Mouse (Mus musculus): ENCODE data around the gene Washc4. TPM values are rescaled to one million over a fixed set of nuclear protein-coding genes. Genes with fewer than 3 reads are reported as not detected.

Washc4 gene
- polyA plus RNA-seq, 1 experiment from 2014 or later, result 31.4 TPM

- Histone ChIP-seq H3K9ac (replicated peaks) (no peak overlapping the region), H3K4me2 (no peak overlapping the region), H3K9me3 (replicated peaks) (no peaks in the 10 kb centered on the region), H3K27ac (replicated peaks) (no peak overlapping the region), H3K4me1 (0 out of 2 replicates have a peak, but pooled peaks cover 3% of the 10 kb centered on the region), H3K27me3 (replicated peaks) (no peaks in the 10 kb centered on the region), H3K4me3 (replicated peaks) (no peak overlapping the region), H3K36me3 (peaks cover 35% of the 10 kb centered on the region)
- ATAC-seq (ENCODE audit: low FRiP score), result no peak
- WGBS, result 88% methylated on average over 12 of the region's 12 CpGs
Observed at GRCm38 (mm10) chr10:83624841-83625240, 81.3 kb downstream of the Washc4 start.

GRCm38 (mm10) chr10:83627113-83627687, 83.6 kb downstream of the Washc4 start:
- Histone ChIP-seq H3K27me3 (replicated peaks) (no peaks in the 10 kb centered on the region), H3K27ac (replicated peaks) (no peak overlapping the region), H3K9me3 (replicated peaks) (no peaks in the 10 kb centered on the region), H3K9ac (replicated peaks) (no peak overlapping the region), H3K4me3 (replicated peaks) (no peak overlapping the region), H3K36me3 (peaks cover 33% of the 10 kb centered on the region), H3K4me1 (0 out of 2 replicates have a peak, but pooled peaks cover 3% of the 10 kb centered on the region), H3K4me2 (no peak overlapping the region)
- WGBS, result 78% methylated on average over 9 of the region's 9 CpGs
- ATAC-seq (ENCODE audit: low FRiP score), result no peak; the same call in 1 of the 2 replicates

DNA sequence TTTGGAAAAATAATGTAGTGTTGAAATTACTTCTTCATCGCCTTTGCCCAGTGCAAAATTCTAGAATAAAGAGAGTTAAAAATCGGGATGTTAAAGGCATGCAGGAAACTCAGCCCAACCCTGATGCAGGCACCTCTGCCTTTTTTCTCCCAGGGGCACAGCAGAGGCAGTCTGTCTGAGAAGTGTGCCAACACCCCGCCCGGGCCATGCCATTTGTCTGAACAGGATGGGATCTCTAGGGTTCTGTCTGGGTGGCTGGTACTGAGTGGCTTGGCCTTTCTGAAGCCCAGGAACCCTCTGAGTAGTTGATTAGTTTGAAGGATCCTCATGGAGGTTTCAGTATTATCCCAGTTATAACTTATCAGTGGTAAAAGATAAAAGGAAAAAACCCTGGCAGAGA, 84.7 kb downstream of the Washc4 start:
- peaks cover 30% of the 10 kb centered on the region; the same call in 1 of the 2 replicates for H3K36me3 ChIP-seq
- H3K4me1 ChIP-seq, result 0 out of 2 replicates have a peak, but pooled peaks cover 3% of the 10 kb centered on the region
- H3K9me3 ChIP-seq (replicated peaks), result no peaks in the 10 kb centered on the region
- H3K27me3 ChIP-seq (replicated peaks), result no peaks in the 10 kb centered on the region
- ATAC-seq (ENCODE audit: low FRiP score), result no peak
- H3K9ac ChIP-seq (replicated peaks), result no peak overlapping the region
- H3K4me3 ChIP-seq (replicated peaks), result no peak overlapping the region
- H3K27ac ChIP-seq (replicated peaks), result no peak overlapping the region
- no peak overlapping the region for H3K4me2 ChIP-seq
- WGBS, result 91% methylated on average over 4 of the region's 4 CpGs

DNA sequence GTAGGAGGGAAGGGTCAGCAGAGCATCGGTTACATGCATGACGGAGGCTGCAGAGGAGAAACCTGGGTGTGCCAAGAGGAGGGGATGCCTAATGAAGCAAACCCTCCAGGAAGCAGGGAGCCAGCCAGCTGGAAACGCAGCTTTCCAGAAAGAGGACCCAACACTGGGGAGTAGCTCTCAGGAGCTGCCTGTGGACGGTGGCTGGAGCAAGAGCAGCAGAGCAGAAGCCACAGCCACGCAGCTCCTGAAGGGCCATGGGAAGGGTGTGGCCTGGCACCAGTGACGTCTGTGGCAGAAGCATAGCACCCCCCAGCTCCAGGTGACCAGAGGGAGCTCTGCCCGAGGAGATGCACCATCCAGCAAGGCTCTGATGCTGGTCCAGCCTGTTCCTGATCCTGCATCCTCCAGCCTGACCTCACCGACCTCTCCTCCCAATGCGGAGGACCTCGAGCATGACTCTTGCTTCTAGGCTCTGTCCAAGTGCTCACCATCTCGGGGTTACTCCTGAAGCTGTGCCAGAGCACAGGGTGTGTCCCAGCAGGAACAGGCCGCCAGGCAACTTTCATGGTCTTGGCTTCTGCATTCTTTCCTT, 85.7 kb downstream of the Washc4 start:
- no peak overlapping the region for H3K4me2 ChIP-seq
- 91% methylated on average over 12 of the region's 12 CpGs for WGBS
- no peak overlapping the region for H3K9ac ChIP-seq (replicated peaks)
- ATAC-seq (ENCODE audit: low FRiP score), result no peak
- peaks cover 3% of the 10 kb centered on the region; the same call in 1 of the 2 replicates for H3K4me1 ChIP-seq
- H3K9me3 ChIP-seq (replicated peaks), result no peaks in the 10 kb centered on the region
- H3K27me3 ChIP-seq (replicated peaks), result no peaks in the 10 kb centered on the region
- no peak overlapping the region for H3K4me3 ChIP-seq (replicated peaks)
- no peak overlapping the region for H3K27ac ChIP-seq (replicated peaks)
- H3K36me3 ChIP-seq, result peaks cover 29% of the 10 kb centered on the region; the same call in 1 of the 2 replicates

- H3K27ac ChIP-seq (replicated peaks), result no peak overlapping the region
- no peak overlapping the region for H3K4me2 ChIP-seq
- 98% methylated on average over 5 of the region's 5 CpGs for WGBS
- peaks cover 9% of the 10 kb centered on the region for H3K4me1 ChIP-seq
- no peak overlapping the region for H3K9ac ChIP-seq (replicated peaks)
- no peaks in the 10 kb centered on the region for H3K27me3 ChIP-seq (replicated peaks)
- peaks cover 26% of the 10 kb centered on the region; the same call in 1 of the 2 replicates for H3K36me3 ChIP-seq
- no peak for ATAC-seq (ENCODE audit: low FRiP score)
- H3K9me3 ChIP-seq (replicated peaks), result no peaks in the 10 kb centered on the region
- H3K4me3 ChIP-seq (replicated peaks), result no peak overlapping the region
Observed at GRCm38 (mm10) chr10:83629878-83630277, 86.3 kb downstream of the Washc4 start.

DNA sequence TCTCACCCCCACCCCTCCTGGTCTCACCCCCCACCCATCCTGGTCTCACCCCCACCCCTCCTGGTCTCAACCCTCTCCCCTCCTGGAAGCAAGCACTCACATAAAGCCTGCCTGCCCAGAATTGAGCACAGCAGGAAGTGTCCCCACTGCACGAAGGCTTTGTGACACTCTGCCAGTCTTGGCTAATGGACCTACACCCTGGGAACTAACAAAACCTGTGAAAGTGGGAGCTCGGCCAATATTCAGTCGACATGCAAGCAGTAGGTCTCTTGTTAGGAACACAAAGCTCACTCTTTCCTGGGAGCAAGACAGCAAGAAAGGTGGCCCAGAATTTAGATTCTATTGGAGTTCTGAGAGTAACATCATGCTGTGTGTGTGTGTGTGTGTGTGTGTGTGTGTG, 87.3 kb downstream of the Washc4 start:
- H3K9me3 ChIP-seq (replicated peaks), result no peaks in the 10 kb centered on the region
- WGBS, result 32% methylated on average over 3 of the region's 3 CpGs
- H3K4me3 ChIP-seq (replicated peaks), result no peak overlapping the region
- no peak overlapping the region for H3K9ac ChIP-seq (replicated peaks)
- H3K4me2 ChIP-seq, result no peak overlapping the region
- H3K36me3 ChIP-seq, result peaks cover 21% of the 10 kb centered on the region; the same call in 1 of the 2 replicates
- peak; percentile 35; the same call in 1 of the 2 replicates for ATAC-seq (ENCODE audit: low FRiP score)
- no peaks in the 10 kb centered on the region for H3K27me3 ChIP-seq (replicated peaks)
- 0 out of 2 replicates have a peak overlapping the region, but pooled peaks have one; percentile 18 for H3K27ac ChIP-seq (replicated peaks)
- H3K4me1 ChIP-seq, result peaks cover 9% of the 10 kb centered on the region

GRCm38 (mm10) chr10:83631775-83632174, 88.2 kb downstream of the Washc4 start:
- H3K4me2 ChIP-seq, result no peak overlapping the region
- no peak overlapping the region for H3K27ac ChIP-seq (replicated peaks)
- peaks cover 17% of the 10 kb centered on the region; the same call in 1 of the 2 replicates for H3K36me3 ChIP-seq
- no peak overlapping the region for H3K9ac ChIP-seq (replicated peaks)
- WGBS, result 88% methylated on average over 10 of the region's 10 CpGs
- no peak overlapping the region for H3K4me3 ChIP-seq (replicated peaks)
- H3K27me3 ChIP-seq (replicated peaks), result no peaks in the 10 kb centered on the region
- H3K9me3 ChIP-seq (replicated peaks), result no peaks in the 10 kb centered on the region
- ATAC-seq (ENCODE audit: low FRiP score), result no peak
- peaks cover 9% of the 10 kb centered on the region for H3K4me1 ChIP-seq

GRCm38 (mm10) chr10:83632806-83633374, 89.3 kb downstream of the Washc4 start:
- Histone ChIP-seq H3K9me3 (replicated peaks) (no peaks in the 10 kb centered on the region), H3K4me2 (no peak overlapping the region), H3K36me3 (peaks cover 15% of the 10 kb centered on the region; the same call in 1 of the 2 replicates), H3K4me1 (peaks cover 13% of the 10 kb centered on the region), H3K27me3 (replicated peaks) (no peaks in the 10 kb centered on the region), H3K9ac (replicated peaks) (no peak overlapping the region), H3K4me3 (replicated peaks) (no peak overlapping the region), H3K27ac (replicated peaks) (no peak overlapping the region)
- ATAC-seq (ENCODE audit: low FRiP score), result no peak
- 73% methylated on average over 7 of the region's 7 CpGs for WGBS

DNA sequence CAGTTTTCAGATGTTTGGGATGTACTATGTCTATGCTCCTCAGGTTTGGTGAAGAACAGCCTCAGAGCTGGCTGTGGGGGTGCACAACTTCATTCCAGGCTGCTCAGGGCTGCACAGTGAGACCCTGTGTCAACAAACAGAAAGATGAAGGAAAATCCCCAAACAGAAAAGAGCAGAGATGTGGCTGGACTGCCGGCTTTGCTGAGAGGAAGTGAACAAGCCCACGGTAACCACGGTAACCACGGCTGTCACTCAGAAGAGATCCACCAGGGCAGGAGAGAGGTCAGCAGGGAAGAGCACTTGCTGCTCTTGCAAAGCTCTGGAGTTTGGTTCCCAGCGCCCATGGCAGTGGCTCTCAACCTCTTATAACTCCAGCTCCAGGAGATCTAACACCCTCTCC, 90.9 kb downstream of the Washc4 start:
- ATAC-seq (ENCODE audit: low FRiP score), result no peak
- no peaks in the 10 kb centered on the region for H3K27me3 ChIP-seq (replicated peaks)
- H3K36me3 ChIP-seq, result peaks cover 8% of the 10 kb centered on the region; the same call in 1 of the 2 replicates
- H3K4me1 ChIP-seq, result peaks cover 13% of the 10 kb centered on the region
- H3K4me2 ChIP-seq, result no peak overlapping the region
- H3K9ac ChIP-seq (replicated peaks), result no peak overlapping the region
- no peaks in the 10 kb centered on the region for H3K9me3 ChIP-seq (replicated peaks)
- 36% methylated on average over 5 of the region's 5 CpGs for WGBS
- no peak overlapping the region for H3K27ac ChIP-seq (replicated peaks)
- H3K4me3 ChIP-seq (replicated peaks), result no peak overlapping the region

DNA sequence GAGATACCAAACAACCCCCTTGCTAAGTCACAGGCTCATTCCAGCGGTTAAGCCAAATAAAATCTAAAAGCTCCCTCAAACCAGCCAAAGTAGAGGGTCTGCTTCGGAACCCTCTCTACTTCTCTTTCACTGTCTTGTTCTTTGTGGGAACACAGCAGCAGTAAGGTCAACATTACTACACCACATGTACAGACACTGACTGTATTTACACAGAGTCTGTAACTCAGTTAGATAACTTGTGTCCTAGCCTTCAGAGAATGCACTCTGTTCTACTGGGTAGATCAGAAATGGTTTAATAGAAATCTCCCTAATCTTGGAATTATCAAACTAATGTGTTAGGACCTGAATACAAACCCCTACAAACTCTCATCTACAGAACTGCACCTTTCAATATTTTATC, 92.6 kb downstream of the Washc4 start:
- Histone ChIP-seq H3K27me3 (replicated peaks) (no peaks in the 10 kb centered on the region), H3K4me3 (replicated peaks) (no peak overlapping the region), H3K4me1 (peaks cover 11% of the 10 kb centered on the region), H3K36me3 (peaks cover 12% of the 10 kb centered on the region; the same call in 1 of the 2 replicates), H3K4me2 (no peak overlapping the region), H3K9ac (replicated peaks) (no peak overlapping the region), H3K9me3 (replicated peaks) (no peaks in the 10 kb centered on the region), H3K27ac (replicated peaks) (no peak overlapping the region)
- ATAC-seq (ENCODE audit: low FRiP score), result no peak
- WGBS, result 83% methylated on average over 2 of the region's 2 CpGs

- Histone ChIP-seq H3K9me3 (replicated peaks) (no peaks in the 10 kb centered on the region), H3K27ac (replicated peaks) (peak overlapping the region; percentile 37; the same call in 1 of the 2 replicates), H3K9ac (replicated peaks) (no peak overlapping the region), H3K4me2 (no peak overlapping the region), H3K4me3 (replicated peaks) (no peak overlapping the region), H3K36me3 (peaks cover 4% of the 10 kb centered on the region; the same call in 1 of the 2 replicates), H3K4me1 (peaks cover 13% of the 10 kb centered on the region), H3K27me3 (replicated peaks) (no peaks in the 10 kb centered on the region)
- WGBS, result 52% methylated on average over 6 of the region's 6 CpGs
- no peak for ATAC-seq (ENCODE audit: low FRiP score)
Observed at GRCm38 (mm10) chr10:83637295-83637694, 93.7 kb downstream of the Washc4 start.

Measured in neural tube, embryonic 15.5 days (tissue).